Mouse (Mus musculus): ENCODE measurements at regions not wholly inside any gene's neighbourhood (a gene's known extent, or its start where the extent isn't known, plus 50 kb on each side); places are given as distances from the start of the nearest gene placed in this dataset.

GRCm38 (mm10) chr13:6131363-6131762 lies 270.1 kb downstream of the Klf6 start:
- no peaks in the 10 kb centered on the region for H3K27me3 ChIP-seq (ENCODE audit: control insufficient read depth in 1 of 2, insufficient read depth in 2 of 2, low read length in 2 of 2)
- no peak for TF ChIP-seq MXI1 (IDR thresholded peaks at IDR 0.05; ENCODE audit: low read depth, low read length)
- TF ChIP-seq USF1 (IDR thresholded peaks at IDR 0.05; ENCODE audit: low read depth, low read length) = no peak
- TF ChIP-seq GABPA (IDR thresholded peaks at IDR 0.05; ENCODE audit: low read depth, low read length) = no peak
- H3K4me3 ChIP-seq (ENCODE audit: control insufficient read depth in 1 of 2, insufficient read depth in 1 of 2, low read depth in 2 of 2, low read length in 2 of 2) = no peak overlapping the region

GRCm38 (mm10) chr13:6137170-6137569 lies 275.9 kb downstream of the Klf6 start:
- TF ChIP-seq MYB (IDR thresholded peaks at IDR 0.05; ENCODE audit: low read depth, low read length) (no peak), RAD21 (IDR thresholded peaks at IDR 0.05; ENCODE audit: low read depth, low read length) (no peak), TBP (IDR thresholded peaks at IDR 0.05; ENCODE audit: low read depth, low read length) (no peak), ELF1 (IDR thresholded peaks at IDR 0.05; ENCODE audit: low read depth, low read length) (no peak), CHD1 (IDR thresholded peaks at IDR 0.05; ENCODE audit: low read depth, low read length) (no peak), SMC3 (IDR thresholded peaks at IDR 0.05; ENCODE audit: low read depth, low read length) (no peak), POLR2AphosphoS5 (IDR thresholded peaks at IDR 0.05; ENCODE audit: borderline replicate concordance, low read depth, low read length) (no peak)
- no peak for DNase-seq (ENCODE audit: low read depth, low spot score)
- Histone ChIP-seq H3K27ac (ENCODE audit: control insufficient read depth, low read depth, low read length) (no peak overlapping the region), H3K79me2 (ENCODE audit: control insufficient read depth, insufficient read depth, low read length, poor library complexity) (no peaks in the 10 kb centered on the region), H3K27me3 (ENCODE audit: control insufficient read depth in 1 of 2, insufficient read depth in 2 of 2, low read length in 2 of 2) (no peaks in the 10 kb centered on the region), H3K9ac (ENCODE audit: control insufficient read depth, low read depth, low read length, poor library complexity, severe bottlenecking) (no peak overlapping the region), H3K36me3 (ENCODE audit: control insufficient read depth in 1 of 2, insufficient read depth in 2 of 2, low read length in 2 of 2) (no peaks in the 10 kb centered on the region), H3K4me1 (ENCODE audit: control insufficient read depth in 1 of 2, insufficient read depth in 2 of 2, low read length in 2 of 2) (no peaks in the 10 kb centered on the region), H3K9me3 (replicated peaks; ENCODE audit: insufficient read depth, low read length) (no peaks in the 10 kb centered on the region), H3K4me3 (ENCODE audit: control insufficient read depth in 1 of 2, insufficient read depth in 1 of 2, low read depth in 2 of 2, low read length in 2 of 2) (no peak overlapping the region)

More at GRCm38 (mm10) chr13:6131363-6131762, 270.1 kb downstream of the Klf6 start:
- no peaks in the 10 kb centered on the region for H3K36me3 ChIP-seq (ENCODE audit: control insufficient read depth in 1 of 2, insufficient read depth in 2 of 2, low read length in 2 of 2)
- no peaks in the 10 kb centered on the region for H3K9me3 ChIP-seq (replicated peaks; ENCODE audit: insufficient read depth, low read length)
- H3K27ac ChIP-seq (ENCODE audit: control insufficient read depth, low read depth, low read length) = no peak overlapping the region
- no peak overlapping the region for H3K9ac ChIP-seq (ENCODE audit: control insufficient read depth, low read depth, low read length, poor library complexity, severe bottlenecking)
- H3K4me1 ChIP-seq (ENCODE audit: control insufficient read depth in 1 of 2, insufficient read depth in 2 of 2, low read length in 2 of 2) = no peaks in the 10 kb centered on the region
- H3K79me2 ChIP-seq (ENCODE audit: control insufficient read depth, insufficient read depth, low read length, poor library complexity) = no peaks in the 10 kb centered on the region
- no peak for DNase-seq (ENCODE audit: low read depth, low spot score)

GRCm38 (mm10) chr13:6142771-6143170 lies 281.5 kb downstream of the Klf6 start:
- Histone ChIP-seq H3K79me2 (ENCODE audit: control insufficient read depth, insufficient read depth, low read length, poor library complexity) (no peaks in the 10 kb centered on the region), H3K9me3 (replicated peaks; ENCODE audit: insufficient read depth, low read length) (no peaks in the 10 kb centered on the region), H3K9ac (ENCODE audit: control insufficient read depth, low read depth, low read length, poor library complexity, severe bottlenecking) (no peak overlapping the region), H3K27ac (ENCODE audit: control insufficient read depth, low read depth, low read length) (no peak overlapping the region), H3K27me3 (ENCODE audit: control insufficient read depth in 1 of 2, insufficient read depth in 2 of 2, low read length in 2 of 2) (no peaks in the 10 kb centered on the region), H3K36me3 (ENCODE audit: control insufficient read depth in 1 of 2, insufficient read depth in 2 of 2, low read length in 2 of 2) (no peaks in the 10 kb centered on the region), H3K4me3 (ENCODE audit: control insufficient read depth in 1 of 2, insufficient read depth in 1 of 2, low read depth in 2 of 2, low read length in 2 of 2) (no peak overlapping the region), H3K4me1 (ENCODE audit: control insufficient read depth in 1 of 2, insufficient read depth in 2 of 2, low read length in 2 of 2) (no peaks in the 10 kb centered on the region)
- DNase-seq (ENCODE audit: low read depth, low spot score) = no peak
- TF ChIP-seq ZMIZ1 (IDR thresholded peaks at IDR 0.05; ENCODE audit: low read depth, low read length) (no peak), NRF1 (IDR thresholded peaks at IDR 0.05; ENCODE audit: insufficient read depth, low read depth, low read length, poor library complexity, severe bottlenecking) (no peak), CHD1 (IDR thresholded peaks at IDR 0.05; ENCODE audit: low read depth, low read length) (no peak), MYB (IDR thresholded peaks at IDR 0.05; ENCODE audit: low read depth, low read length) (no peak), HCFC1 (IDR thresholded peaks at IDR 0.05; ENCODE audit: low read depth, low read length) (no peak)
